Mouse (Mus musculus) ES-E14 (cell line): ENCODE results near the gene Tbc1d4. TPM values are rescaled to one million over a fixed set of nuclear protein-coding genes. Genes with fewer than 3 reads are reported as not detected.

Experiments used
- DNase-seq: peaks from one replicate; pipeline ENCODE4 v3.0.0-alpha.2; 2013; ENCODE audit warnings: low read depth, low spot score
- H3K27ac ChIP-seq: 2 replicates; pipeline ENCODE4 v1.5.1; 2012; ENCODE audit warnings: low read depth, mild to moderate bottlenecking, low read length, moderate library complexity, mixed read lengths; ENCODE audit not compliant: poor library complexity, insufficient read depth, severe bottlenecking
- H3K36me3 ChIP-seq: 2 replicates; pipeline ENCODE4 v1.6.1; 2012; ENCODE audit warnings: mild to moderate bottlenecking, low read length, moderate library complexity, mixed read lengths; ENCODE audit not compliant: control insufficient read depth, poor library complexity, insufficient read depth, severe bottlenecking
- H3K4me1 ChIP-seq, 2 experiments: fragments of 150-350 bp in 1 of 2; sonication (generic) in 1 of 2; 2 replicates each; pipeline ENCODE4 v1.6.1; 2012; ENCODE audit warnings: low read length in 2 of 2, mild to moderate bottlenecking in 1 of 2, mixed read lengths in 1 of 2; ENCODE audit not compliant: control insufficient read depth in 2 of 2, insufficient read depth in 2 of 2, poor library complexity in 1 of 2
- H3K4me3 ChIP-seq, 2 experiments: fragments of 150-350 bp in 1 of 2; sonication (generic) in 1 of 2; 2 replicates each; pipeline ENCODE4 v1.5.1; 2012; ENCODE audit warnings: low read length in 2 of 2, low read depth in 1 of 2, mild to moderate bottlenecking in 1 of 2, mixed read lengths in 1 of 2; ENCODE audit not compliant: insufficient read depth in 1 of 2, poor library complexity in 1 of 2, severe bottlenecking in 1 of 2
- H3K9ac ChIP-seq: 2 replicates; pipeline ENCODE4 v1.6.1; 2012; ENCODE audit warnings: low read depth, mild to moderate bottlenecking, low read length, mixed read lengths; ENCODE audit not compliant: poor library complexity, insufficient read depth, severe bottlenecking
- H3K9me3 ChIP-seq: fragments of 150-350 bp; sonication (generic); 2 replicates; pipeline ENCODE4 v1.6.1; 2012; ENCODE audit warnings: low read depth, mild to moderate bottlenecking, low read length; ENCODE audit not compliant: control insufficient read depth, insufficient read depth
- CHD2 ChIP-seq: IDR thresholded peaks from 2 replicates; pipeline ENCODE4 v1.6.1; 2014; ENCODE audit warnings: mild to moderate bottlenecking, low read depth, low read length, inconsistent platforms
- HCFC1 ChIP-seq: IDR thresholded peaks from 2 replicates; pipeline ENCODE4 v1.6.1; 2012; ENCODE audit warnings: low read length, inconsistent platforms, borderline replicate concordance; ENCODE audit not compliant: insufficient read depth
- MAFK ChIP-seq: IDR thresholded peaks from 2 replicates; pipeline ENCODE4 v1.6.1; 2014; ENCODE audit warnings: mild to moderate bottlenecking, low read depth, low read length, inconsistent platforms; ENCODE audit not compliant: insufficient read depth
- ZC3H11A ChIP-seq: IDR thresholded peaks from 2 replicates; pipeline ENCODE4 v1.6.1; 2012; ENCODE audit warnings: low read depth, mild to moderate bottlenecking, inconsistent platforms, low read length, borderline replicate concordance
- ZNF384 ChIP-seq: IDR thresholded peaks from 2 replicates; pipeline ENCODE4 v1.6.1; 2012; ENCODE audit warnings: low read depth, low read length, inconsistent platforms
- in situ Hi-C, 2 experiments: fragments of 600-800 bp; cut with MboI; formaldehyde crosslinking; loops; one replicate each; pipeline ENCODE4 v1.15.1; 2025; ENCODE audit warnings: low sequenced_read_pairs in 2 of 2, inconsistent platforms in 1 of 2; ENCODE audit not compliant: unreplicated experiment in 2 of 2
- total RNA-seq: library from RNA; depleted of rRNA; stranded (reverse); fragments of 300-350 nt; gene quantifications from 2 replicates; pipeline ENCODE4 v1.2.3, GENCODE M21; 2012

Gene Tbc1d4
- total RNA-seq, 1 experiment: 1.1 TPM

DNA sequence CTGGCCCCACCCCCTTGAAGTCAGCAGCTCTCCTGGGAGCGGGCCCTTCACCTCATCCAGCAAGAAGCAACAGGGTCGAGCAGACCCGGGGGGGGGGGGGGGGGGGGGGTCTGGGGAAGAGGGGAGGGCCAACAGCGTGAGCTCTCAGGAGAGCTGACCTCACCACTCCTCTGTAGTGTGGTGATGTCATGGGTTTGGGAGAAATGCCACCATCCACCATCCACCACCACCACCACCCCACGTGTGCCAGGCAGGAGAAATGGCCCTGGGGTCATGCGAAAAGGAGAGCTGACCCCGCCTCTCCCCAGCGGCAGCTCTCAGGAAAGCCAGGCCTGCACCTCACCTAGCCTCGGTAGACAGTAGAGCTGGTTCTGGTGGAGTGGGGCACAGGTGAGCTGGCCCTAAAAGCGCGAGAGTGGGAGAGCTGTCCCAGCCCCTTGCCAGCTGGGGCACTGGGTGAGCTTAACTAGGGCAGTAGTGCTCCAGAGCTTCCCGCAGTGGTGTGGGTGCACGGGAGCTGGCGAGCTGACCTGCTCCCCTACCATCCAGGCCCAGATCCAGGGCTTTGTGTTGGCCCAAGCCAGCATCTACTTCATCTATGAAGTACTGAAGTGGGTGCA is 11.8 kb downstream of the Tbc1d4 start:
- H3K4me3 ChIP-seq: no peak overlapping the region
- H3K4me1 ChIP-seq: no peaks in the 10 kb centered on the region
- no peak overlapping the region for H3K9ac ChIP-seq
- H3K27ac ChIP-seq: no peak overlapping the region
- DNase-seq: no peak
- TF ChIP-seq ZC3H11A: no peak
- TF ChIP-seq CHD2: no peak
- TF ChIP-seq HCFC1: no peak
- no peak for TF ChIP-seq MAFK
- TF ChIP-seq ZNF384: no peak
- in situ Hi-C loops: no loop called here
- no peaks in the 10 kb centered on the region for H3K36me3 ChIP-seq
- no peaks in the 10 kb centered on the region for H3K9me3 ChIP-seq

DNA sequence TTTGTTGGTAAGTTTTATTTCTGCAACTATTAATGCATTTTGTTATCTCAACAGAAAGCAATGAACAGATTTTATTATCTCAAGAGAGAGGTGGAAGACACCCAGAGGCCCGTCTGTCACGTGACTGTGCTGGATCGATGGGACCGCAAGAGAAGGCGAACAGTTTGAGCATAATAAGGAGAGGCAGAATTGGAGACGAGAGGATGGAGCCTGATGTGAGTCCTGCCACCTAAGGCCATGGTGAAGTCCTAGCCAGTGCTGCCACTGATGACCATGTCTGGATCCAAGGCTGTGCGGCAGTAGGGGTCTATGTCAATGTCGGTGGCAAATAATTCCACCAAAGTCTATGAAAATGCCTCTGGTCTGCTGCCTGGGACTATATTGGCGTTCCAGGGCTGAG is 12.3 kb downstream of the Tbc1d4 start:
- TF ChIP-seq CHD2: no peak
- no peak for TF ChIP-seq HCFC1
- TF ChIP-seq ZC3H11A: no peak
- no peak for TF ChIP-seq MAFK
- no peak for TF ChIP-seq ZNF384
- no peak overlapping the region for H3K27ac ChIP-seq
- no peaks in the 10 kb centered on the region for H3K36me3 ChIP-seq
- H3K4me1 ChIP-seq: no peaks in the 10 kb centered on the region
- no peaks in the 10 kb centered on the region for H3K9me3 ChIP-seq
- no peak for DNase-seq
- no peak overlapping the region for H3K9ac ChIP-seq
- in situ Hi-C loops: no loop called here
- no peak overlapping the region for H3K4me3 ChIP-seq

DNA sequence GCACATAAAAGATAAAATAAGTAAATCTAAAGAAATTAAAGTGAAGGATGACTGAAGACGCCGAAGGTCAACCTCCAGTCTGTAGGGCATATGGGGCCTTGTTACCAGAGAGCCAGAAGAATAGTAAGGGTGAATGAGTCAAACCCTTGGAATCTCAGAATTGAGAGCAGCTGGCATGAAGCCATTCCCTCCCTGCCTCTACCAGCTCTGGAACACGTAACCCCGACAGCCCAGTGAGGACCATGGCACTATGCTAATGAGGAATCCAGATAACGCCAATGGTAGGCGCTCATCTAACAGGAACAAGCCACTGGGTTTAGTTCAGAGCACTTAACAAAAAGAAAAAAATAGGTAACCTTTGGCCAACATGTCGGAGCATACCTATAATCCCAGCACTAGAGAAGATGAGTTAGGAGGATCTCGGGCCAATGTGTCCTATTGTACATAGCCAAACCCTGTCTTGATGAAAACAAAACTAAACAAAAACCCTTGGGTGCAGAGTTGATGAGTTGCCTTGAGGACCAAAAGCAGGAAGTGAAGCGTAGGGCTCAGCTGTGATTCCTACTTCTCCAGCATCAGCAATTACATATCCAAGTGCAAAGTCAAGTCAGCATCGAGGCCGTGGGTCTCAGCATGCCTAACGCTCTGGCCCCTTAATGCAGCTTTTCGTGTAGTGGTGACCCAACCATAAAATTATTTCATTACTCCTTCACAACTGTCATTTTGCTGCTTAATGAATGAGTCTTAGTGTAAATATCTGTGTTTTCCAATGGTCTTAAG is 13.5 kb downstream of the Tbc1d4 start:
- H3K9me3 ChIP-seq: no peaks in the 10 kb centered on the region
- DNase-seq: no peak
- TF ChIP-seq ZC3H11A (no peak), MAFK (no peak), HCFC1 (no peak), CHD2 (no peak)
- no peaks in the 10 kb centered on the region for H3K36me3 ChIP-seq
- no peaks in the 10 kb centered on the region for H3K4me1 ChIP-seq
- no peak overlapping the region for H3K27ac ChIP-seq
- H3K4me3 ChIP-seq: no peak overlapping the region
- H3K9ac ChIP-seq: no peak overlapping the region
- in situ Hi-C loops: no loop called here

DNA sequence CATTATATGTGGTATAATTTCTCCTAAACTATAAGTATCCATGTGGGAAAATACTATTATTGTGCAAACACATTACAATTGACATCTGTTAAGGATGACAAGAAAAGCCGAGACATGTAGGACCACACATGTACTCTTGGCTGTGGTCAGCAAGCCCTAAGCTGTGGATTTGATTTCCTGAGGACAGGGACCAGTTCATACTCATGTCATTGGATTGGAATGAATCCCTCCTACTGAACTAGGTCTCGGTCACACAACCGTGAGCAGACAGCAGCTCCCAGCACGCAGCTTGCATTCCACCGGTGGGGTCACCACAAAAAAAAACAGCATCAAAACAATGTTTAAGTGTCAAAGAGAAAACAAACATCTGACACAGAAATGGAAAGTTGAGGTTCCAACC is 15.0 kb downstream of the Tbc1d4 start:
- no peak for DNase-seq
- no peak overlapping the region for H3K27ac ChIP-seq
- in situ Hi-C loops: no loop called here
- TF ChIP-seq CHD2: no peak
- no peak for TF ChIP-seq ZC3H11A
- H3K36me3 ChIP-seq: no peaks in the 10 kb centered on the region
- H3K9me3 ChIP-seq: no peaks in the 10 kb centered on the region
- H3K4me1 ChIP-seq: no peaks in the 10 kb centered on the region
- no peak overlapping the region for H3K4me3 ChIP-seq
- H3K9ac ChIP-seq: no peak overlapping the region

DNA sequence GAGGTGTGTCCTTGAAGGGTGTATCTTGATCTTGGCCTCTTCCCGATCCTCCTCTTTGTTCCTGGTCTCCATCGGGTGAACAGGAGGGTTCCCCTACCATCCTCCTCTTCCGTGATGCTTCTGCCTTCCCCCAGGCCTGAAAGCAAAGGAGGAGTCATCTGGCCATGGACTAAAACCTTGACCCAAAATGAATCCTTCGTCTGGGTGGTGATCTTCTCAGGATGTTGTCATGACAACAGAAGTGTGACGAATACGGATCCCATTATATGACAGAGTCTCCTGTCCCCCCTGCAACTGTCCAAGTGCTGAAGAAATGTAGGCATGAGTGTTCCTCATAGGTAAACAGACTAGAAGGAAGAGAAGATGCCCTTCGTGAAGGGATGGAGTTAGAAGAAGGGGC is 15.7 kb downstream of the Tbc1d4 start:
- Histone ChIP-seq H3K27ac (no peak overlapping the region), H3K9ac (no peak overlapping the region), H3K9me3 (no peaks in the 10 kb centered on the region), H3K36me3 (no peaks in the 10 kb centered on the region), H3K4me3 (no peak overlapping the region), H3K4me1 (no peaks in the 10 kb centered on the region)
- no peak for DNase-seq
- TF ChIP-seq CHD2 (no peak), ZNF384 (no peak), ZC3H11A (no peak), MAFK (no peak), HCFC1 (no peak)
- in situ Hi-C loops: no loop called here
